Mouse (Mus musculus): ENCODE data around the gene Camta2.

GRCm38 (mm10) chr11:70658942-70659341 is 29.0 kb downstream of the Camta2 start:
- TF ChIP-seq CTCF (conservative IDR thresholded peaks at IDR 0.05 in 1 of 2, IDR thresholded peaks at IDR 0.05 in 1 of 2; ENCODE audit: low read depth in 2 of 2, low read length in 2 of 2) (no peak), GABPA (IDR thresholded peaks at IDR 0.05; ENCODE audit: insufficient replicate concordance, low read depth, low read length) (no peak), SIN3A (IDR thresholded peaks at IDR 0.05; ENCODE audit: low read length) (no peak), POLR2A (IDR thresholded peaks at IDR 0.05; ENCODE audit: low read depth, low read length) (no peak)

Data from CH12.LX (cell line).